Mouse (Mus musculus) small intestine, adult 2 months (tissue): ENCODE measurements around the gene Bckdk. TPM values are rescaled to one million over a fixed set of nuclear protein-coding genes. Genes with fewer than 3 reads are reported as not detected.

ENCODE experiments used
- H3K27ac ChIP-seq: fragments of 200-500 bp; 2 replicates; pipeline ENCODE4 v1.5.1; 2012; ENCODE audit warnings: low read depth, low read length, control low read depth, inconsistent platforms; ENCODE audit not compliant: insufficient read depth
- H3K27me3 ChIP-seq: fragments of 200-500 bp; 2 replicates; pipeline ENCODE4 v1.6.1; 2012; ENCODE audit warnings: mild to moderate bottlenecking, moderate library complexity, low read length, inconsistent platforms; ENCODE audit not compliant: control insufficient read depth, insufficient read depth
- H3K36me3 ChIP-seq: fragments of 200-500 bp; 2 replicates; pipeline ENCODE4 v1.6.1; 2012; ENCODE audit warnings: mild to moderate bottlenecking, low read length, control low read depth, inconsistent platforms; ENCODE audit not compliant: control insufficient read depth, insufficient read depth
- H3K4me1 ChIP-seq: fragments of 200-500 bp; 2 replicates; pipeline ENCODE4 v1.6.1; 2012; ENCODE audit warnings: low read length, inconsistent platforms, mixed read lengths; ENCODE audit not compliant: control insufficient read depth, insufficient read depth, insufficient read length
- H3K4me3 ChIP-seq: fragments of 200-500 bp; 2 replicates; pipeline ENCODE4 v1.5.1; 2012; ENCODE audit warnings: low read depth, mild to moderate bottlenecking, control low read depth, inconsistent platforms, low read length, moderate library complexity
- CTCF ChIP-seq: fragments of 200-500 bp; IDR thresholded peaks from 2 replicates; pipeline ENCODE4 v1.5.1; 2012; ENCODE audit warnings: low read depth, mild to moderate bottlenecking, control low read depth, inconsistent platforms, low read length, moderate library complexity, mixed read lengths; ENCODE audit not compliant: insufficient replicate concordance, insufficient read length; ENCODE audit errors: extremely low read depth
- POLR2A ChIP-seq: fragments of 200-500 bp; IDR thresholded peaks from 2 replicates; pipeline ENCODE4 v1.6.1; 2012; ENCODE audit warnings: low read depth, mild to moderate bottlenecking, control low read depth, inconsistent platforms, low read length, moderate library complexity
- WGBS: fragments of 180-500 bp; shearing (Covaris S2); methylation state at CpG from one replicate; pipeline ENCODE4 v1.1.7; 2018; 5-methylcytosine and 5-hydroxymethylcytosine counted together
- polyA plus RNA-seq: library from polyadenylated mRNA; depleted of rRNA; stranded (reverse); fragments of >200 nt; gene quantifications from 2 replicates; pipeline ENCODE4 v1.2.3, GENCODE M21; 2012

Bckdk gene
- polyA plus RNA-seq, 1 experiment: 68.3 TPM

DNA sequence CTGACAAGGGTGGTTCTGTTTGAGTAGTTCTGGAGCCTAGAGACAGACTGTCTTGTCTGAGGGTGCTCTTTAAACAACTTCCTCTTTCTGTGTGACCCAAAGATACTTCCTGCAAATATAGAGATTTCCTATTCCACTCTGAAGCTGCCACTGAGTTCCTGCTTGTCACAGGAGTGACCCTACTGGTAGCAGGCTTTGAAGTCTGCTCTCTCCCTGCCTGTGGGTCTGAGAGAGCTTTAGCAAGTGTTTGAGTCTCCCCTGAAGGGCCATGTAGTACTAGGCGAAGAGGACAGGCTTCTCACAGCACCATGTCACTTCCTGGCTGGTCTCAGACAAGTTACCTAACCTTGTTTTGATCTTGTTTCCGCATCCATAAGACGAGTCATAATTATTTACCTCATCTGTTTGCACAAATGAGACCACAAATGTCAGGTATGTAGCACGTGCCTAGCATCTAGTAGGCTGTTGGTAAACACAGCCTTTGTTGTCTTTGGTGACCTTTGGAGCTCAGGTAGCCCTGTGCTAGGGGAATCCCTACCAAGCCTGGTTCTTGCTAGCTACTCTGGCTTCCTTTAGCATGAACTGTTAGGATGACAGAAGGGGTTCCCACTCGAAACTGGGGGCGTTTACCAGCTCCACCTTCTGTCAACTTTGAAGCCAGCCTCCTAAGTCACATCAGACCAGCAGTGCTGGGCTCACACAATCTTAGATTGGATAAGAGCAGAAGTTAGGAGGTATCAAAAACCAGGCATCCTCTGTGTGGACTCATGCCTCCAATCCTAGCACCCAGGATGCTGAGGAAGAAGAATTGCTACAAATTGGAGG is 18.8 kb downstream of the Bckdk start:
- 31% methylated on average over 6 of the region's 6 CpGs for WGBS

DNA sequence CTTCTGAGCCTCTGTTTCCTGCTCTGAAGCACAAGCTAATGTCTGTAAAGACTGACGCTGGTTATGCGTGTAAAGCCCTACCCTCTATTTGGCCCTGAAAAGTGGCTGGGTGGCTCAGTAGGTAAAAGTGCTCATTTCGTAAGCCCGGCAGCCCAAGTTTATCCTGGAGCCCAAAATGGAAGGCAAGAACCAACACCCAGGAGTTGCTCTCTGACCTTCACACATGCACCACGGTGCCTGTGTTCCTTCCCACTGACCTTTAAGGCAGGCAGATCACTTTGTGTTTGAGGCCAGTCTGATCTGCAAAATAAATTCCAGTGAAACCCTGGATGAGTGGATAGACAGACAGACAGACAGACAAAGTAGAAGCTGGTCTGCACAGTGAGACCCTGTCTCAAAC is 19.8 kb downstream of the Bckdk start:
- H3K27ac ChIP-seq: no peak overlapping the region
- no peak for TF ChIP-seq POLR2A
- TF ChIP-seq CTCF: no peak
- WGBS: 63% methylated on average over 5 of the region's 5 CpGs
- peaks cover 15% of the 10 kb centered on the region for H3K36me3 ChIP-seq
- H3K4me3 ChIP-seq: no peak overlapping the region
- H3K4me1 ChIP-seq: peaks cover 44% of the 10 kb centered on the region
- no peaks in the 10 kb centered on the region for H3K27me3 ChIP-seq

More for the DNA sequence above, 18.8 kb downstream of the Bckdk start:
- TF ChIP-seq POLR2A: no peak
- Histone ChIP-seq H3K4me3 (no peak overlapping the region), H3K4me1 (peaks cover 42% of the 10 kb centered on the region), H3K27me3 (no peaks in the 10 kb centered on the region), H3K36me3 (peaks cover 15% of the 10 kb centered on the region), H3K27ac (peak overlapping the region; percentile 84)

DNA sequence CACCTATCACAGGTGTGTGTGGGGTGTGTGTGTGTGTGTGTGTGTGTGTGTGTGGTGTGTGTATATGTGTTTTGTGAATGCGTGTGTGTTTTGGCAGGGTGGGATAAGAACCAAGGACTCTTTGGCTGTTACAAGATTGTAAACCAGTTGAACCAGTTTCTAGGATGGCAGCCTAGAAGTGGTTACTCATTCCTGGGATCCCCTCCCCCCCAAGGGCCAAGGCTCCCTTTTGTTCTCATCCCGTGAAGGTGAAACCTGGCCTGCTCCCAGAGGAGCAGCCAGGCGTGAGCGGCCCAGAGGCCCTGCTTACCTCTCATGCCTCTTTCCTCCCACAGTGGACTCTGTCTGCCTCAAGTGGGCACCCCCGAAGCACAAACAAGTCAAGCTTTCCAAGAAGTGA is 21.4 kb downstream of the Bckdk start:
- Histone ChIP-seq H3K36me3 (peaks cover 15% of the 10 kb centered on the region), H3K4me1 (peaks cover 44% of the 10 kb centered on the region), H3K27me3 (no peaks in the 10 kb centered on the region), H3K4me3 (no peak overlapping the region), H3K27ac (peak overlapping the region; percentile 48)
- WGBS: 33% methylated on average over 5 of the region's 5 CpGs
- no peak for TF ChIP-seq CTCF
- TF ChIP-seq POLR2A: 0 out of 2 replicates have a peak, but pooled peaks have one; percentile 26

- H3K36me3 ChIP-seq: peaks cover 15% of the 10 kb centered on the region
- no peaks in the 10 kb centered on the region for H3K27me3 ChIP-seq
- 47% methylated on average over 8 of the region's 8 CpGs for WGBS
- H3K27ac ChIP-seq: peak overlapping the region; percentile 48
- H3K4me3 ChIP-seq: no peak overlapping the region
- TF ChIP-seq POLR2A (no peak), CTCF (no peak)
- peaks cover 44% of the 10 kb centered on the region for H3K4me1 ChIP-seq
Measured at GRCm38 (mm10) chr7:127926066-127926465, 22.2 kb downstream of the Bckdk start.

GRCm38 (mm10) chr7:127926846-127927245 is 23.0 kb downstream of the Bckdk start:
- TF ChIP-seq POLR2A: no peak
- no peak for TF ChIP-seq CTCF
- H3K27ac ChIP-seq: peak overlapping the region; percentile 48
- peaks cover 15% of the 10 kb centered on the region for H3K36me3 ChIP-seq
- H3K4me1 ChIP-seq: peaks cover 51% of the 10 kb centered on the region
- H3K4me3 ChIP-seq: peak overlapping the region; percentile 12; the same call in 1 of the 2 replicates
- H3K27me3 ChIP-seq: no peaks in the 10 kb centered on the region
- 53% methylated on average over 11 of the region's 11 CpGs for WGBS

GRCm38 (mm10) chr7:127927726-127928125 is 23.8 kb downstream of the Bckdk start:
- no peak overlapping the region for H3K4me3 ChIP-seq
- H3K27me3 ChIP-seq: no peaks in the 10 kb centered on the region
- H3K36me3 ChIP-seq: peaks cover 15% of the 10 kb centered on the region
- no peak for TF ChIP-seq CTCF
- no peak for TF ChIP-seq POLR2A
- H3K27ac ChIP-seq: no peak overlapping the region
- peaks cover 44% of the 10 kb centered on the region for H3K4me1 ChIP-seq
- 86% methylated on average over 11 of the region's 11 CpGs for WGBS

DNA sequence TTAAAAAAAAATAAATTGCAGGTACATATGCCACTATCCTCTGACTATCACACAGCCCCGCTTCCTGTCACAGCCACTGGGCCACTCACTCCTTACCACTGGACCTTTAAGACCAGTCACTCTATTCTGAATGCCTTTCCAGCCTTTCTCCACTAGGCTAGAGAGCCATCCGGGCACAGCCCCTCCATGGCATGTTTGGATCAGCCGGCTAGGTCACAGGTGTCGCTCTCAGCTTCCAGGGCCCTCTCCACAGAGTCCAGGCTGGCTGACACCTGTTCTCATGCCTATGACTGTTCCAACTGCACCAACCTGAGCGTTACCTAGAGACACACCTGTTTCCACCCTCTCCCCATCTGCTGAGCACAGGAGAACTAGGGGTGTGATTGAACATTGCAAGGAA is 24.7 kb downstream of the Bckdk start:
- H3K27ac ChIP-seq: peak overlapping the region; percentile 29
- H3K27me3 ChIP-seq: no peaks in the 10 kb centered on the region
- TF ChIP-seq POLR2A: no peak
- TF ChIP-seq CTCF: peak; percentile 23; the same call in 1 of the 2 replicates
- H3K4me1 ChIP-seq: peaks cover 39% of the 10 kb centered on the region
- peak overlapping the region; percentile 83 for H3K4me3 ChIP-seq
- WGBS: 18% methylated on average over 5 of the region's 5 CpGs
- peaks cover 15% of the 10 kb centered on the region for H3K36me3 ChIP-seq
